Mouse (Mus musculus) embryonic facial prominence, embryonic 14.5 days (tissue): ENCODE measurements around the gene Tfdp2. TPM values are rescaled to one million over a fixed set of nuclear protein-coding genes. Genes with fewer than 3 reads are reported as not detected.

Source experiments
- ATAC-seq: fragments of 200-750 bp; cut with Nextera tagmentation; 2 replicates; pipeline ENCODE4 v1.8.0; 2017; ENCODE audit warnings: low read depth, moderate number of reproducible peaks, moderate TSS enrichment
- DNase-seq: peaks from one replicate; pipeline ENCODE4 v3.0.0-alpha.2; 2015; ENCODE audit warnings: low spot score
- H3K27ac ChIP-seq: fragments of 300-500 bp; sonication (generic); replicated peaks from 2 replicates; pipeline ENCODE4 v1.5.1; 2014; ENCODE audit warnings: low read depth, mild to moderate bottlenecking, low read length, moderate library complexity
- H3K27me3 ChIP-seq: fragments of 300-500 bp; sonication (generic); replicated peaks from 2 replicates; pipeline ENCODE4 v1.6.1; 2014; ENCODE audit warnings: low read length; ENCODE audit not compliant: control insufficient read depth, insufficient read depth
- H3K36me3 ChIP-seq: fragments of 300-500 bp; sonication (generic); 2 replicates; pipeline ENCODE4 v1.6.1; 2014; ENCODE audit warnings: low read length, mixed read lengths; ENCODE audit not compliant: control insufficient read depth, insufficient read depth
- H3K4me1 ChIP-seq: fragments of 300-500 bp; sonication (generic); 2 replicates; pipeline ENCODE4 v1.6.1; 2014; ENCODE audit warnings: antibody characterized with exemption, low read length; ENCODE audit not compliant: control insufficient read depth, insufficient read depth
- H3K4me2 ChIP-seq: fragments of 300-500 bp; sonication (generic); 2 replicates; pipeline ENCODE4 v1.6.1; 2014; ENCODE audit warnings: low read depth, mild to moderate bottlenecking, low read length, moderate library complexity, mixed read lengths
- H3K4me3 ChIP-seq: fragments of 300-500 bp; sonication (generic); 2 replicates; pipeline ENCODE4 v1.5.1; 2014; ENCODE audit warnings: low read depth, mild to moderate bottlenecking, low read length
- H3K9ac ChIP-seq: fragments of 300-500 bp; sonication (generic); 2 replicates; pipeline ENCODE4 v1.6.1; 2014; ENCODE audit warnings: low read depth, mild to moderate bottlenecking, low read length, moderate library complexity, mixed read lengths
- H3K9me3 ChIP-seq: fragments of 300-500 bp; sonication (generic); 2 replicates; pipeline ENCODE4 v1.6.1; 2016; ENCODE audit warnings: low read length; ENCODE audit not compliant: control insufficient read depth
- WGBS: fragments of 180-500 bp; shearing (Covaris S2); extraction: QIAGEN DNeasy Blood & Tissue Kit; methylation state at CpG from one replicate; pipeline ENCODE4 v1.1.7; 2014; 5-methylcytosine and 5-hydroxymethylcytosine counted together
- polyA plus RNA-seq: library from polyadenylated mRNA; unstranded; fragments of >200 nt; fragmentation: Nextera tagmentation; extraction: Ambion mirVana; gene quantifications from 2 replicates; pipeline ENCODE4 v1.2.1, GENCODE M21; 2014

Tfdp2 gene
- polyA plus RNA-seq, 1 experiment from 2014 or later: 30.8 TPM

- Histone ChIP-seq H3K4me1 (no peaks in the 10 kb centered on the region), H3K27ac (no peak overlapping the region), H3K36me3 (no peaks in the 10 kb centered on the region), H3K9me3 (no peaks in the 10 kb centered on the region), H3K4me3 (no peak overlapping the region), H3K4me2 (no peak overlapping the region), H3K9ac (no peak overlapping the region), H3K27me3 (no peaks in the 10 kb centered on the region)
- DNase-seq (no peak), ATAC-seq (no peak)
- WGBS: 80% methylated on average over 4 of the region's 4 CpGs
Measured at GRCm38 (mm10) chr9:96261101-96261500, 65.0 kb downstream of the Tfdp2 start.

GRCm38 (mm10) chr9:96261980-96262379, 65.9 kb downstream of the Tfdp2 start:
- Histone ChIP-seq H3K27me3 (no peaks in the 10 kb centered on the region), H3K36me3 (no peaks in the 10 kb centered on the region), H3K9ac (no peak overlapping the region), H3K4me2 (no peak overlapping the region), H3K9me3 (no peaks in the 10 kb centered on the region), H3K4me1 (no peaks in the 10 kb centered on the region), H3K4me3 (no peak overlapping the region), H3K27ac (no peak overlapping the region)
- DNase-seq (no peak), ATAC-seq (no peak)
- WGBS: 95% methylated on average over 6 of the region's 6 CpGs

- H3K4me1 ChIP-seq: no peaks in the 10 kb centered on the region
- no peak overlapping the region for H3K9ac ChIP-seq
- 88% methylated on average over 6 of the region's 6 CpGs for WGBS
- H3K4me3 ChIP-seq: no peak overlapping the region
- no peak overlapping the region for H3K27ac ChIP-seq
- ATAC-seq (no peak), DNase-seq (no peak)
- H3K27me3 ChIP-seq: no peaks in the 10 kb centered on the region
- H3K36me3 ChIP-seq: no peaks in the 10 kb centered on the region
- H3K9me3 ChIP-seq: no peaks in the 10 kb centered on the region
- no peak overlapping the region for H3K4me2 ChIP-seq
Measured at GRCm38 (mm10) chr9:96266793-96267558, 70.9 kb downstream of the Tfdp2 start.

- DNase-seq (no peak), ATAC-seq (no peak)
- no peak overlapping the region for H3K4me2 ChIP-seq
- H3K9ac ChIP-seq: no peak overlapping the region
- H3K36me3 ChIP-seq: no peaks in the 10 kb centered on the region
- no peak overlapping the region for H3K27ac ChIP-seq
- no peaks in the 10 kb centered on the region for H3K9me3 ChIP-seq
- WGBS: 66% methylated on average over 1 of the region's 1 CpGs
- H3K4me1 ChIP-seq: no peaks in the 10 kb centered on the region
- H3K27me3 ChIP-seq: no peaks in the 10 kb centered on the region
- H3K4me3 ChIP-seq: no peak overlapping the region
Measured at GRCm38 (mm10) chr9:96267559-96267948, 71.5 kb downstream of the Tfdp2 start.

DNA sequence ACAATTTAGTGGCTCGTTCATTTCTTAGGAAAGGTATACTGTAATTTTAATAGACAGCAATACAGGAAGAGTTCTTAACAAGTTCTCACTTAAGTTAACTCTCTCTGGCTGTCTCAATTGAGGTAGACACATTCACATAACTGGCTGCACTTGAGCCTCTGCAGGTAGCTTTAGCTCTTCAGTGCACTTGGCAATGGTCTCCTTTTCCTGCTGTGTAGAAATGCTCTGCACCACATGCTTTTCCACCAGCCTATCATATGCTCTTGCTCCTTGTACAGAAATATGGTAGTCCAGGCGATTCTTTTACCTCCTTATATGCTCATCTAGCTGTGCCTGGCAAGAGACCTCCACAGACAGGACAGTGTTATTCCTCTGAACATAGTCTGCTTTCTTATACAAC, 73.7 kb downstream of the Tfdp2 start:
- Histone ChIP-seq H3K27me3 (no peaks in the 10 kb centered on the region), H3K4me2 (no peak overlapping the region), H3K4me3 (no peak overlapping the region), H3K4me1 (no peaks in the 10 kb centered on the region), H3K27ac (no peak overlapping the region), H3K36me3 (no peaks in the 10 kb centered on the region), H3K9me3 (no peaks in the 10 kb centered on the region), H3K9ac (no peak overlapping the region)
- ATAC-seq (no peak), DNase-seq (no peak)
- 86% methylated on average over 2 of the region's 2 CpGs for WGBS

DNA sequence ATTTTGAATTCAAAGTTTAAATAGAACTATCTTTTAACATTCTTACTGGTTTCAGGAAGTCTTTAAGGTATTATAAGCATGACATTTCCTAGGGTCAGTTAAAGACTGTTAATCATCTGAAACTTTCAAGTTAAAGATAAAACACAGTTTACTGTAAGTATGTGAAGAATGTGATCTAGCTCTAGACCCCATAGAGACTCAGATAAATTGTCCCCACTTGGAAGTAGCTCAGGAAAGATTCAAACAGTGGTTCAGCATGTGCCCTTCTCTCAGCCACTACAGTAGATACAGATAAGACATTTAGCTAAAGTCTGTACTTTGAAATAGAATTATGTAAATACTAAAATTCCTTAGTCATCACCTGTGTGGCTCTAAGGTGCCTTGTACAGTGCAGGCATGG, 79.5 kb downstream of the Tfdp2 start:
- no peak for ATAC-seq
- Histone ChIP-seq H3K27ac (no peak overlapping the region), H3K4me3 (no peak overlapping the region), H3K9me3 (no peaks in the 10 kb centered on the region), H3K4me1 (no peaks in the 10 kb centered on the region), H3K36me3 (0 out of 2 replicates have a peak, but pooled peaks cover 5% of the 10 kb centered on the region), H3K27me3 (no peaks in the 10 kb centered on the region), H3K9ac (no peak overlapping the region), H3K4me2 (no peak overlapping the region)
- DNase-seq: no peak

GRCm38 (mm10) chr9:96281497-96281896, 85.4 kb downstream of the Tfdp2 start:
- H3K36me3 ChIP-seq: no peaks in the 10 kb centered on the region
- H3K4me2 ChIP-seq: no peak overlapping the region
- ATAC-seq: no peak
- H3K4me1 ChIP-seq: no peaks in the 10 kb centered on the region
- no peak for DNase-seq
- no peaks in the 10 kb centered on the region for H3K9me3 ChIP-seq
- no peaks in the 10 kb centered on the region for H3K27me3 ChIP-seq
- H3K27ac ChIP-seq: no peak overlapping the region
- H3K9ac ChIP-seq: no peak overlapping the region
- WGBS: 52% methylated on average over 3 of the region's 3 CpGs
- H3K4me3 ChIP-seq: no peak overlapping the region

GRCm38 (mm10) chr9:96282082-96282481, 86.0 kb downstream of the Tfdp2 start:
- Histone ChIP-seq H3K9me3 (no peaks in the 10 kb centered on the region), H3K27me3 (no peaks in the 10 kb centered on the region), H3K4me1 (no peaks in the 10 kb centered on the region), H3K4me2 (no peak overlapping the region), H3K27ac (no peak overlapping the region), H3K9ac (no peak overlapping the region), H3K4me3 (no peak overlapping the region), H3K36me3 (no peaks in the 10 kb centered on the region)
- no peak for DNase-seq
- WGBS: 96% methylated on average over 3 of the region's 3 CpGs
- ATAC-seq: no peak

GRCm38 (mm10) chr9:96284916-96285315, 88.8 kb downstream of the Tfdp2 start:
- ATAC-seq: no peak
- peak; percentile 42 for DNase-seq
- no peaks in the 10 kb centered on the region for H3K9me3 ChIP-seq
- no peak overlapping the region for H3K4me3 ChIP-seq
- no peak overlapping the region for H3K27ac ChIP-seq
- no peak overlapping the region for H3K4me2 ChIP-seq
- no peaks in the 10 kb centered on the region for H3K4me1 ChIP-seq
- no peak overlapping the region for H3K9ac ChIP-seq
- peaks cover 10% of the 10 kb centered on the region; the same call in 1 of the 2 replicates for H3K36me3 ChIP-seq
- WGBS: 11% methylated on average over 1 of the region's 1 CpGs
- no peaks in the 10 kb centered on the region for H3K27me3 ChIP-seq
